Mouse (Mus musculus) embryonic fibroblast, embryonic 13.5 days (primary cell): Measurements from ENCODE around the gene Rnf168. TPM values are rescaled to one million over a fixed set of nuclear protein-coding genes. Genes with fewer than 3 reads are reported as not detected.

ENCODE experiments used
- H3K27ac ChIP-seq: 2 replicates; pipeline ENCODE4 v1.5.1; 2012; ENCODE audit warnings: low read length, control low read depth, inconsistent platforms; ENCODE audit not compliant: insufficient read depth
- H3K4me1 ChIP-seq: 2 replicates; pipeline ENCODE4 v1.6.1; 2011; ENCODE audit warnings: low read length; ENCODE audit not compliant: control insufficient read depth, insufficient read depth
- H3K4me3 ChIP-seq: 2 replicates; pipeline ENCODE4 v1.5.1; 2011; ENCODE audit warnings: mild to moderate bottlenecking, control low read depth, low read length; ENCODE audit not compliant: insufficient read depth
- CTCF ChIP-seq: IDR thresholded peaks from 2 replicates; pipeline ENCODE4 v1.5.1; 2011; ENCODE audit warnings: mild to moderate bottlenecking, control low read depth, low read length, moderate library complexity, borderline replicate concordance; ENCODE audit not compliant: insufficient read depth
- POLR2A ChIP-seq: IDR thresholded peaks from 2 replicates; pipeline ENCODE4 v1.6.1; 2011; ENCODE audit warnings: low read depth, mild to moderate bottlenecking, control low read depth, low read length, moderate library complexity
- polyA plus RNA-seq: library from polyadenylated mRNA; stranded (reverse); fragments of >200 nt; gene quantifications from 2 replicates; pipeline ENCODE4 v1.2.4, GENCODE M21; 2011; ENCODE audit warnings: low read depth; ENCODE audit not compliant: missing spikeins, insufficient read length

Rnf168 gene
- polyA plus RNA-seq, 1 experiment: 27.4 TPM

GRCm38 (mm10) chr16:32337001-32337400 is 59.7 kb downstream of the Rnf168 start:
- TF ChIP-seq POLR2A (no peak), CTCF (no peak)
- no peak overlapping the region for H3K4me3 ChIP-seq
- no peak overlapping the region for H3K27ac ChIP-seq
- H3K4me1 ChIP-seq: no peaks in the 10 kb centered on the region

GRCm38 (mm10) chr16:32340451-32340850 is 63.2 kb downstream of the Rnf168 start:
- no peak overlapping the region for H3K27ac ChIP-seq
- H3K4me1 ChIP-seq: peaks cover 3% of the 10 kb centered on the region
- H3K4me3 ChIP-seq: no peak overlapping the region
- TF ChIP-seq CTCF (no peak), POLR2A (no peak)

DNA sequence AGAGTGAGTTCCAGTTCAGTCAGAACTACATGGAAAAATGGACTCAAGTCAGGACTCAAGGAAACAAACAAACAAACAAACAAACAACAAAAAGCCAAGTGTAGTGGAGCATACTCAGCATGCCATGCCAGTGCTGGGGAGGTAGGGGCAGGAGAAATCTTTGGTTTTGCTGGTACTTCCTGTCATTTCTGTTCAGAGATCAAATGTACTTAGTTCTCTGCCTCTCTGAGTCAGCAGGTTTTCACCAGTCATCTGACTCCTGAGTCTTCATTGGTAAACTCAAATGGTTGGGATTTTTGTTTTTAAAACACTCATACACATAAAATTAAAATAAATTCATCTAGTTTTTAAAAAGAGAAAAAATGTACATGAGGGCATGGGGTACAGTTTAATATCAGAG is 68.3 kb downstream of the Rnf168 start:
- Histone ChIP-seq H3K4me3 (no peak overlapping the region), H3K4me1 (peaks cover 8% of the 10 kb centered on the region), H3K27ac (peak overlapping the region; percentile 34; the same call in 1 of the 2 replicates)
- TF ChIP-seq POLR2A: no peak
- TF ChIP-seq CTCF: no peak

GRCm38 (mm10) chr16:32350776-32351175 is 73.5 kb downstream of the Rnf168 start:
- H3K27ac ChIP-seq: no peak overlapping the region
- H3K4me1 ChIP-seq: peaks cover 4% of the 10 kb centered on the region
- TF ChIP-seq CTCF (no peak), POLR2A (no peak)
- H3K4me3 ChIP-seq: no peak overlapping the region

Other genes starting within 250 kb of the Rnf168 start
- 61.3 and 61.4 TPM in 2 replicates for gene Pak2, start 198.1 kb upstream of the Rnf168 start, polyA plus RNA-seq
- gene Pigx, start 177.7 kb upstream of the Rnf168 start, polyA plus RNA-seq: 53.3 and 54.0 TPM in 2 replicates
- gene Cep19, start 177.7 kb upstream of the Rnf168 start, polyA plus RNA-seq: 9.2 and 10.9 TPM in 2 replicates
- gene Nrros, start 111.9 kb upstream of the Rnf168 start, polyA plus RNA-seq: 0.60 TPM in 1 of 2 replicates, not detected in the other
- gene Bex6, start 97.6 kb upstream of the Rnf168 start, polyA plus RNA-seq: not detected in 2 replicates
- gene Fbxo45, start 30.3 kb upstream of the Rnf168 start, polyA plus RNA-seq: 12.4 and 16.1 TPM in 2 replicates
- 11.1 and 11.3 TPM in 2 replicates for gene Wdr53, start 30.2 kb upstream of the Rnf168 start, polyA plus RNA-seq
- gene Smco1, start 6.0 kb upstream of the Rnf168 start, polyA plus RNA-seq: not detected in 2 replicates
- 36.6 and 37.7 TPM in 2 replicates for gene Ubxn7, start 54.8 kb downstream of the Rnf168 start, polyA plus RNA-seq
- gene Tm4sf19, start 123.0 kb downstream of the Rnf168 start, polyA plus RNA-seq: not detected in 2 replicates
- 16.1 and 21.1 TPM in 2 replicates for gene Tctex1d2, start 142.2 kb downstream of the Rnf168 start, polyA plus RNA-seq
- gene Pcyt1a, start 153.5 kb downstream of the Rnf168 start, polyA plus RNA-seq: 43.6 and 45.2 TPM in 2 replicates
- gene Slc51a, start 210.4 kb downstream of the Rnf168 start, polyA plus RNA-seq: 0.19 TPM in 1 of 2 replicates, not detected in the other
- gene Zdhhc19, start 218.8 kb downstream of the Rnf168 start, polyA plus RNA-seq: not detected in 2 replicates